Mouse (Mus musculus): ENCODE measurements around the gene Polr2g. TPM values are rescaled to one million over a fixed set of nuclear protein-coding genes. Genes with fewer than 3 reads are reported as not detected.

The Polr2g gene
- polyA plus RNA-seq, 2 experiments, result 55.1 to 72.8 TPM

DNA sequence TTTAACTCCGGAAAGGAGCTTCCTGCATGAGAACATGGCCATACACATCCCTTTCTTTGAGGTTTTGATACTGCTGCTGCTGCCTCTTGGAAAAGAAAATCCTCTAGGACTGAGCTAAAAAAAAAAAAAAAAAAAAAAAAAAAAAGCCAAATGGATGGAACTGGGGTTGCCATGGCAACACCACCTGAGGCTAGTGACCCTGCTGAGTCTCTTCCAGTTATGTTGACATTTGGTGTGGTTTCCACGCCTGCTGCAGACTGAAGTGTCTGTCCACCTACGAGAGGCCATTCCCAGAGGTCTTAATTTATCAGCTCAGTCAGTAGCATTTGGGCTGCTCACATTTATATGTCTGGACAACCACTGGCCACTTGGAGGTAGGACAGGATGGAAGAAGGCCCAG lies 9.9 kb downstream of the Polr2g start:
- no peak for ATAC-seq (ENCODE audit: insufficient read depth)
- TF ChIP-seq CTCF (IDR thresholded peaks at IDR 0.05; ENCODE audit: low read depth), result no peak
- TF ChIP-seq EP300 (IDR thresholded peaks at IDR 0.05; ENCODE audit: low read depth), result no peak
- Histone ChIP-seq H3K27ac (no peak overlapping the region), H3K36me3 (replicated peaks; ENCODE audit: control insufficient read depth, insufficient read depth, low read depth) (peaks cover 9% of the 10 kb centered on the region), H3K27me3 (ENCODE audit: control insufficient read depth, insufficient read depth, low read length) (no peaks in the 10 kb centered on the region), H3K4me1 (replicated peaks; ENCODE audit: control insufficient read depth in 2 of 2, insufficient read depth in 2 of 2, low read length in 1 of 2) (peaks cover 8% of the 10 kb centered on the region in 2 experiments), H3K4me2 (ENCODE audit: low read depth) (no peak overlapping the region), H3K4me3 (ENCODE audit: insufficient read depth in 1 of 2, low read depth in 2 of 2, low read length in 2 of 2) (no peak overlapping the region), H3K9ac (replicated peaks) (no peak overlapping the region), H3K9me3 (ENCODE audit: control insufficient read depth, low read length) (no peaks in the 10 kb centered on the region)
- 46% methylated on average over 3 of the region's 3 CpGs for WGBS (ENCODE audit: insufficient replicate concordance)
- no peak for DNase-seq (ENCODE audit: low read depth in 3 of 3, low spot score in 3 of 3)

DNA sequence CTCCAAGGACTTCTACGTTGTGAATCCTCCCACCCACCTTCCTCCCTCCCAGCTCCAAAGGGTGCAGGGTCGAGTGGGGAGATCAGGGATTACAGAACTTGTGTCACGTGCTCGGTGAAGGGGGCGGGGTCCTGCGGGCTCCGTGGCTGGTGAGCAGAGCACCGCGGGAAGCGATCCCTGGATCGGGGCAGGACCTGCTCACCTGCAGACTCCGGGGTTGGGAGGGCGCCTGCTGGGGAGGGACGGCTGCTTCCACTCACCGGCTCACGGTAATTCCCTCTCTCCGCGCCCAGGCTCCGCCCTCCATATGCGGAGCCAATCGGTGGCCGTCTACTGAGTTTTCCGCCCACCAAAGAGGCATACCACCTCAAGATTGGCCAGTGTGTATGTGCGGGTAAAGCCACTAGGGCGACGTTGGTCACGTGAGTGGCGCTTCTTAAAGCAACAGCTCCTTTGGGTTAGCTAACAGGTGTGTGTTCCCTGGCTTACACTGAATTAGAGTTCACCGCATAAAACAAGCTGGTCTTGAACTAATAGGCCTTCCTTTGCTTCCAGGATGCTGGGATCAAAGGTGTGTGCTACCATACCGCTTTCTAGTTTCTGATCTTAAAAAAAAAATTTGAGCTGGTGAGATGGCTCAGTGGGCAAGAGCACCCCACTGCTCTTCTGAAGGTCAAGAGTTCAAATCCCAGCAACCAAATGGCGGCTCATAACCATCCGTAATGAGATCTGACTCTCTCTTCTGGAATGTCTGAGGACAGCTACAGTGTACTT lies 12.2 kb downstream of the Polr2g start, which contains the start of gene Taf6l:
Gene Taf6l, minus strand, starts transcription at position 410 of the 774 bp plus-strand sequence.
- TF ChIP-seq CTCF (IDR thresholded peaks at IDR 0.05; ENCODE audit: low read depth) (peak; percentile 51), EP300 (IDR thresholded peaks at IDR 0.05; ENCODE audit: low read depth) (no peak)
- Histone ChIP-seq H3K27me3 (ENCODE audit: control insufficient read depth, insufficient read depth, low read length) (no peaks in the 10 kb centered on the region), H3K27ac (peak within 1 kb of the TSS; percentile 69), H3K9me3 (ENCODE audit: control insufficient read depth, low read length) (no peaks in the 10 kb centered on the region), H3K4me2 (ENCODE audit: low read depth) (peak within 1 kb of the TSS; percentile 84), H3K9ac (replicated peaks) (peak within 1 kb of the TSS; percentile 85), H3K4me1 (replicated peaks; ENCODE audit: control insufficient read depth in 2 of 2, insufficient read depth in 2 of 2, low read length in 1 of 2) (peaks cover 8% of the 10 kb centered on the region in 2 experiments), H3K4me3 (ENCODE audit: insufficient read depth in 1 of 2, low read depth in 2 of 2, low read length in 2 of 2) (peak within 1 kb of the TSS; percentile 79 to 80), H3K36me3 (replicated peaks; ENCODE audit: control insufficient read depth, insufficient read depth, low read depth) (no peaks in the 10 kb centered on the region)
- under 1% methylated on average over 32 of the region's 32 CpGs for WGBS (ENCODE audit: insufficient replicate concordance)
- peak; percentile 99 for ATAC-seq (ENCODE audit: insufficient read depth)
- DNase-seq (ENCODE audit: low read depth in 3 of 3, low spot score in 3 of 3), result peak; percentile 96 to 97 (median 96)

DNA sequence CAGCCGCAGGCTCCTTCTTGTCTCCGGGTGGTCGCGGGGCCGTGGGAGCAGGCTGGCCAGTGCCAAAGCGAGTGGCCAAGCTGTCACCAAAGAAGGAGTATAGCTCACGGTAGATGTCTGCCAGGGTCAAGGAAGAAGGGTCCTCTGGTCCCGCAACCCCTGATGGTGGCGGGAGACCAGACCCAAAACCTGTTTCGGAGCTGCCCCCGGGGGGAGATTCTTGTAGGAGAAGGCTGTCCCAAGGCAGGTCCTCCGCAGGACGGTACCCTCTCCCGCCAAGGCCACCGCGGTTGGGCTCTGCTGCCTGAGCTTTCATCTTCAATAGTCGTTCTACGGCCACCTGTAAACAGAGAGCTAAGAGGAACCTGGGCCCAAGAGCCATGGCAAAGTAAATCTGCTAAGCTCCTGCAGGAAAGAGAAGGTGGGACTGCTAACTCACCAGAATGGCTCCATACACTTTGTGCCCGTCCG lies 23.4 kb downstream of the Polr2g start:
- Histone ChIP-seq H3K9me3 (ENCODE audit: control insufficient read depth, low read length) (no peaks in the 10 kb centered on the region), H3K9ac (replicated peaks) (peak overlapping the region; percentile 96), H3K36me3 (replicated peaks; ENCODE audit: control insufficient read depth, insufficient read depth, low read depth) (peaks cover 32% of the 10 kb centered on the region), H3K27me3 (ENCODE audit: control insufficient read depth, insufficient read depth, low read length) (no peaks in the 10 kb centered on the region), H3K4me2 (ENCODE audit: low read depth) (peak overlapping the region; percentile 98), H3K4me3 (ENCODE audit: insufficient read depth in 1 of 2, low read depth in 2 of 2, low read length in 2 of 2) (peak overlapping the region; percentile 79 to 87), H3K27ac (peak overlapping the region; percentile 88), H3K4me1 (replicated peaks; ENCODE audit: control insufficient read depth in 2 of 2, insufficient read depth in 2 of 2, low read length in 1 of 2) (peaks cover 27 to 32% of the 10 kb centered on the region in 2 experiments)
- no peak; the same call in 1 of the 2 replicates for TF ChIP-seq CTCF (IDR thresholded peaks at IDR 0.05; ENCODE audit: low read depth)
- TF ChIP-seq EP300 (IDR thresholded peaks at IDR 0.05; ENCODE audit: low read depth), result no peak
- 4% methylated on average over 20 of the region's 20 CpGs for WGBS (ENCODE audit: insufficient replicate concordance)
- no peak for DNase-seq (ENCODE audit: low read depth in 3 of 3, low spot score in 3 of 3)
- 0 out of 2 replicates have a peak, but pooled peaks have one; percentile 0 for ATAC-seq (ENCODE audit: insufficient read depth)

DNA sequence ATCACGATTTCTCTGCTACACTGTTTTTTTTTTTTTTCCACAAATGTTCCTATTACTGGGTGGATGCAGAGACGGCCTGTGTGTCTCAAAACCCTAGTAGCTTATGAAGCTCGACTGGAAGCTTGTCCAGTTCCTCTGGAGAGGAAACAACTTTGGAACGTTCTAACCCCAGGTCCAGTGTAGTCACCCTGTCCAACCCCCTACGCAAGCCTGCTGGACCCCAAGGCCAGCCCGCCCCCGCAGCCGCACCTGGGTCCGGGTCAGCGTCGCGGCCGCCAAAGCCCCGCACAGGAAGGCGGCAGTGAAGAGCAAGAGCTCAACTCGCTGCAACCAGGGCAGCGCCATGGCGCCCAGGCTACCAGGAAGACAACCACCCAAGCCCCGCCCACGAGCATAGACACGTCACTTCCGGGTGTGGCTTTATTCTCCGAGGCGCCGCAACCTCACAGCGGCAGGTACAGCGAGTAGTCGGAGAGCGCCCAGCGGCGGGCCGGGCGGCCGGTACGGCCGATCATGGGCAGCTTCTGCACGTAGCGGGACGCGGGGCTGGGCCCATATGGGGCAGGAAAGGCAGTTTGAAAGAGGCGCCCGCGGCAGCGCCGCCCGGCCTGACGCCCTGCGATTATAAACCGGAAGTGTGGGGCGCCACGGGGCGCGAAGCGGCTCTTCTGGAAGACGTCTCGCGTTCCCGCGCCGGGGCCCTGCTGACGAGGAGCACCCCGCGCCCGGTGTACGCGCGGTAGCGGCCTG lies 24.1 kb downstream of the Polr2g start, which contains the start of gene Tmem179b:
Gene Tmem179b, minus strand, starts transcription at position 382 of the 750 bp plus-strand sequence.
- no peaks in the 10 kb centered on the region for H3K9me3 ChIP-seq (ENCODE audit: control insufficient read depth, low read length)
- WGBS (ENCODE audit: insufficient replicate concordance), result under 1% methylated on average over 68 of the region's 68 CpGs
- peaks cover 27 to 32% of the 10 kb centered on the region in 2 experiments for H3K4me1 ChIP-seq (replicated peaks; ENCODE audit: control insufficient read depth in 2 of 2, insufficient read depth in 2 of 2, low read length in 1 of 2)
- peak; percentile 88 for ATAC-seq (ENCODE audit: insufficient read depth)
- TF ChIP-seq CTCF (IDR thresholded peaks at IDR 0.05; ENCODE audit: low read depth), result peak; percentile 21
- 0 out of 2 replicates have a peak, but pooled peaks have one; percentile 25 for TF ChIP-seq EP300 (IDR thresholded peaks at IDR 0.05; ENCODE audit: low read depth)
- peak within 1 kb of the TSS; percentile 96 for H3K9ac ChIP-seq (replicated peaks)
- H3K27me3 ChIP-seq (ENCODE audit: control insufficient read depth, insufficient read depth, low read length), result no peaks in the 10 kb centered on the region
- peak within 1 kb of the TSS; percentile 79 to 87 for H3K4me3 ChIP-seq (ENCODE audit: insufficient read depth in 1 of 2, low read depth in 2 of 2, low read length in 2 of 2)
- H3K27ac ChIP-seq, result peak within 1 kb of the TSS; percentile 88
- H3K36me3 ChIP-seq (replicated peaks; ENCODE audit: control insufficient read depth, insufficient read depth, low read depth), result peaks cover 39% of the 10 kb centered on the region
- peak; percentile 89 to 92 (median 92) for DNase-seq (ENCODE audit: low read depth in 3 of 3, low spot score in 3 of 3)
- peak within 1 kb of the TSS; percentile 98 for H3K4me2 ChIP-seq (ENCODE audit: low read depth)

All from liver, embryonic 14.5 days (tissue).